Mouse (Mus musculus) lung, postnatal 0 days (tissue): Measurements from ENCODE around the gene Fam118a. TPM values are rescaled to one million over a fixed set of nuclear protein-coding genes. Genes with fewer than 3 reads are reported as not detected.
A peak's percentile ranks its signal among the peaks of the same experiment; 100 is the strongest.
"Not testable (repeated sequence)": the region's sequence is repeated elsewhere in the genome, so short reads cannot be mapped to it uniquely, and the experiment has no call there.

Experiments
- ATAC-seq: fragments of 200-750 bp; cut with Nextera tagmentation; 2 replicates; pipeline ENCODE4 v1.8.0; 2017; ENCODE audit warnings: moderate library complexity
- DNase-seq: peaks from one replicate; pipeline ENCODE4 v3.0.0-alpha.2; 2016; ENCODE audit warnings: low spot score
- H3K27ac ChIP-seq: fragments of 300-500 bp; sonication (generic); 2 replicates; pipeline ENCODE4 v1.5.1; 2014; ENCODE audit warnings: antibody characterized with exemption, mild to moderate bottlenecking, low read length, mixed read lengths
- H3K27me3 ChIP-seq: fragments of 300-500 bp; sonication (generic); replicated peaks from 2 replicates; pipeline ENCODE4 v1.6.1; 2014; ENCODE audit warnings: low read length, mixed read lengths; ENCODE audit not compliant: insufficient read depth
- H3K36me3 ChIP-seq: fragments of 300-500 bp; sonication (generic); 2 replicates; pipeline ENCODE4 v1.6.1; 2014; ENCODE audit warnings: low read length, mixed read lengths; ENCODE audit not compliant: insufficient read depth
- H3K4me1 ChIP-seq: fragments of 300-500 bp; sonication (generic); 2 replicates; pipeline ENCODE4 v1.6.1; 2014; ENCODE audit warnings: antibody characterized with exemption, low read depth, low read length, mixed read lengths; ENCODE audit not compliant: insufficient read depth
- H3K4me2 ChIP-seq: fragments of 300-500 bp; sonication (generic); replicated peaks from 2 replicates; pipeline ENCODE4 v1.6.1; 2014; ENCODE audit warnings: low read depth, mild to moderate bottlenecking, low read length, moderate library complexity, mixed read lengths
- H3K4me3 ChIP-seq: fragments of 300-500 bp; sonication (generic); 2 replicates; pipeline ENCODE4 v1.5.1; 2014; ENCODE audit warnings: low read depth, low read length
- H3K9ac ChIP-seq: fragments of 300-500 bp; sonication (generic); replicated peaks from 2 replicates; pipeline ENCODE4 v1.6.1; 2014; ENCODE audit warnings: low read depth, mild to moderate bottlenecking
- H3K9me3 ChIP-seq: fragments of 300-500 bp; sonication (generic); 2 replicates; pipeline ENCODE4 v1.6.1; 2016; ENCODE audit warnings: low read length, mixed read lengths
- CTCF ChIP-seq: IDR thresholded peaks from 2 replicates; pipeline ENCODE4 v1.5.1; 2016; ENCODE audit warnings: antibody characterized with exemption, mild to moderate bottlenecking
- EP300 ChIP-seq: IDR thresholded peaks from 2 replicates; pipeline ENCODE4 v1.6.1; 2016; ENCODE audit warnings: antibody characterized with exemption, mild to moderate bottlenecking, control low read depth
- WGBS: fragments of 180-500 bp; shearing (Covaris S2); extraction: QIAGEN DNeasy Blood & Tissue Kit; methylation state at CpG from one replicate; pipeline ENCODE4 v1.1.7; 2014; 5-methylcytosine and 5-hydroxymethylcytosine counted together
- polyA plus RNA-seq: library from polyadenylated mRNA; unstranded; fragments of >200 nt; fragmentation: Nextera tagmentation; extraction: Ambion mirVana; gene quantifications from 2 replicates; pipeline ENCODE4 v1.2.1, GENCODE M21; 2015

Gene Fam118a
- polyA plus RNA-seq, 1 experiment from 2014 or later: 18.2 TPM

GRCm38 (mm10) chr15:85031866-85032265 is 3.1 kb downstream of the Fam118a start:
- TF ChIP-seq EP300 (no peak), CTCF (no peak)
- H3K4me1 ChIP-seq: peaks cover 3% of the 10 kb centered on the region; the same call in 1 of the 2 replicates
- H3K4me2 ChIP-seq: no peak overlapping the region
- H3K9ac ChIP-seq: no peak overlapping the region
- no peak overlapping the region for H3K27ac ChIP-seq
- H3K27me3 ChIP-seq: no peaks in the 10 kb centered on the region
- no peaks in the 10 kb centered on the region for H3K36me3 ChIP-seq
- ATAC-seq (no peak), DNase-seq (no peak)
- no peak overlapping the region for H3K4me3 ChIP-seq
- H3K9me3 ChIP-seq: no peaks in the 10 kb centered on the region
- WGBS: 28% methylated on average over 3 of the region's 3 CpGs

GRCm38 (mm10) chr15:85033916-85034315 is 5.2 kb downstream of the Fam118a start:
- not testable (repeated sequence) for H3K9ac ChIP-seq, H3K4me3 ChIP-seq, H3K27me3 ChIP-seq, DNase-seq, H3K4me2 ChIP-seq, ATAC-seq, H3K27ac ChIP-seq, H3K36me3 ChIP-seq, H3K9me3 ChIP-seq
- WGBS: 25% methylated on average over 7 of the region's 7 CpGs
- H3K4me1 ChIP-seq: peaks cover 15% of the 10 kb centered on the region; the same call in 1 of the 2 replicates

- under 1% methylated on average over 58 of the region's 75 CpGs for WGBS
- H3K4me2 ChIP-seq: peak overlapping the region; percentile 88
- ATAC-seq: peak; percentile 97
Observed at GRCm38 (mm10) chr15:85036566-85037342, 8.0 kb downstream of the Fam118a start.

GRCm38 (mm10) chr15:85037343-85037690 is 8.6 kb downstream of the Fam118a start:
- 4% methylated on average over 8 of the region's 8 CpGs for WGBS
- H3K4me1 ChIP-seq: peaks cover 18% of the 10 kb centered on the region; the same call in 1 of the 2 replicates
- H3K27me3 ChIP-seq: no peaks in the 10 kb centered on the region
- H3K4me3 ChIP-seq: peak overlapping the region; percentile 64
- TF ChIP-seq EP300 (no peak), CTCF (no peak)
- no peaks in the 10 kb centered on the region for H3K36me3 ChIP-seq
- peak overlapping the region; percentile 88 for H3K4me2 ChIP-seq
- H3K9ac ChIP-seq: peak overlapping the region; percentile 66
- peak overlapping the region; percentile 43; the same call in 1 of the 2 replicates for H3K27ac ChIP-seq
- ATAC-seq (no peak), DNase-seq (no peak)
- H3K9me3 ChIP-seq: no peaks in the 10 kb centered on the region

More at GRCm38 (mm10) chr15:85036566-85037342, 8.0 kb downstream of the Fam118a start:
- TF ChIP-seq CTCF: no peak
- TF ChIP-seq EP300: no peak
- Histone ChIP-seq H3K27ac (peak overlapping the region; percentile 86), H3K27me3 (no peaks in the 10 kb centered on the region), H3K4me3 (peak overlapping the region; percentile 64), H3K9ac (peak overlapping the region; percentile 66), H3K4me1 (peaks cover 18% of the 10 kb centered on the region; the same call in 1 of the 2 replicates), H3K9me3 (no peaks in the 10 kb centered on the region), H3K36me3 (no peaks in the 10 kb centered on the region)
- DNase-seq: peak; percentile 96

- no peak overlapping the region for H3K4me3 ChIP-seq
- no peaks in the 10 kb centered on the region for H3K9me3 ChIP-seq
- peaks cover 15% of the 10 kb centered on the region; the same call in 1 of the 2 replicates for H3K4me1 ChIP-seq
- no peak overlapping the region for H3K9ac ChIP-seq
- no peak overlapping the region for H3K4me2 ChIP-seq
- peak overlapping the region; percentile 64 for H3K27ac ChIP-seq
- H3K36me3 ChIP-seq: 0 out of 2 replicates have a peak, but pooled peaks cover 2% of the 10 kb centered on the region
- H3K27me3 ChIP-seq: no peaks in the 10 kb centered on the region
- 70% methylated on average over 10 of the region's 10 CpGs for WGBS
- no peak for DNase-seq
- TF ChIP-seq EP300 (no peak), CTCF (no peak)
- no peak for ATAC-seq
Observed at GRCm38 (mm10) chr15:85041546-85042225, 12.9 kb downstream of the Fam118a start.

- Histone ChIP-seq H3K9ac (no peak overlapping the region), H3K27ac (peak overlapping the region; percentile 64), H3K4me3 (no peak overlapping the region), H3K9me3 (no peaks in the 10 kb centered on the region), H3K4me2 (no peak overlapping the region), H3K4me1 (peaks cover 11% of the 10 kb centered on the region; the same call in 1 of the 2 replicates), H3K36me3 (0 out of 2 replicates have a peak, but pooled peaks cover 10% of the 10 kb centered on the region), H3K27me3 (no peaks in the 10 kb centered on the region)
- ATAC-seq: peak; percentile 93
- DNase-seq: peak; percentile 97
- TF ChIP-seq CTCF: peak; percentile 95
- TF ChIP-seq EP300: peak; percentile 83
- WGBS: 7% methylated on average over 4 of the region's 4 CpGs
Observed at GRCm38 (mm10) chr15:85042361-85042954, 13.7 kb downstream of the Fam118a start.
